Mouse (Mus musculus): ENCODE measurements around the gene Rpl7l1. TPM values are rescaled to one million over a fixed set of nuclear protein-coding genes. Genes with fewer than 3 reads are reported as not detected.

Gene Rpl7l1
- polyA plus RNA-seq, 1 experiment from 2014 or later = 149 TPM

DNA sequence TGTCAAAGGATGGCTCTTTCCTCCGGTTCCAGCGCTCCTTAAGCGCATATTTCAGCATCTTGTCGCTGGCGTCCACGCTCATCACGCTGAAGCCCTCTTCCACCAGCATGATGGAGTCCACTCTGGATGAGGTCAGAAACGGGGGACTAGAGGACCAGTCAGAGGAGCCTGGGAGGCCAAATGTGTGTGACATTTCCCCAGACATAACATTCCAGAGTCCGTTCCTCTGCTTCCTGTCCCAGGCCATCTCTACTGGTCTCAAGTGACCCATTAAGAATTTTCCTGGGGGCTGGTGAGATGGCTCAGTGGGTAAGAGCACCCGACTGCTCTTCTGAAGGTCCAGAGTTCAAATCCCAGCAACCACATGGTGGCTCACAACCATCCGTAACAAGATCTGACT, 55.2 kb downstream of the Rpl7l1 start:
- ATAC-seq (ENCODE audit: low FRiP score) = no peak

DNA sequence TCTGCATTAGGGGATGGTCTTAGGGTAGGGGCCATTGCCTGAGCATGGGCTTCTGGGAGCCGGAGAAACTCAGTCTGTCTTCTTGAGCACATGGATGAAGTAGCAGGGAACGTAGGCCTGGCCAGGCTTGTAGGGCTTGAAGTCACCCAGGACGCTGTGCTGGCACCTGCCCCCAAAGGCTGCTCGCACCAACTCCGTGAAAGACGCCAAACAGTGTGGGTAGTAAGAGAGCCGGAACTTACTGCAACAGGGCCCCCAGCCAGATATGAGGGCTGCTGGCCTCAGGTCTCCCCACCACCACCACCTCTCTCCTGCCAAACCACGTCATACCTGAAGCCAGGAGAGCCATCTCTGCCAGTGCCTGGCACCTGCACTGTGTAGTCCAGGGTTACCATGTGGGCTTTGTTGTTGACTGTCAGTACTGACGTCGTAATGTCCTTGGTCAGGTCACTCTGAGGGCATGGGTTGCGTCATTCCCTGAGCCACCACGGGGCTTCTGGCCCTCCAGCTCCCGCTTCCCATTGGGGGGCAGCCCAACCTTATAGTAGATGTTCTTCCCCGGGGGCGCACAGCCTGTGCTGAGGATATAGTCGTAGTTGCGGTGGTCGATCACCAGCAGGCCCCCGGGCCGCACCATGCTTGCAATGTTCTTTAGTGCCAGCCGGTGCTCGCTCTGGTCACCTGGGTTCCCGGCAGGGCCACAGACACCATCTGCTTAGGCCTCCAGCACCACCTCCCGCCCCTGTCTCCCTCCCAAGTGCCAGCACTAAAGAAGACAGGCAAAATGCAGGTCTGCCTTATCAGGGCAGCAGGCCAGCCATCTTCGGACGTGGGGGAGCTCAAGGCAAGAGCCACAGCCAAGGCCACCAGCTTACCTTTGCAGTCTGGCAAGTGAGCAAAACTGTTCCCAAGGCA, 56.5 kb downstream of the Rpl7l1 start:
- 93% methylated on average over 26 of the region's 26 CpGs for WGBS
- Histone ChIP-seq H3K4me3 (ENCODE audit: low read depth, low read length) (no peak overlapping the region), H3K9me3 (ENCODE audit: control insufficient read depth, low read length) (no peaks in the 10 kb centered on the region), H3K36me3 (ENCODE audit: control insufficient read depth, insufficient read depth, low read length) (no peaks in the 10 kb centered on the region), H3K27me3 (ENCODE audit: control insufficient read depth, insufficient read depth, low read length) (peaks cover 9% of the 10 kb centered on the region), H3K4me2 (replicated peaks; ENCODE audit: low read depth, low read length) (no peak overlapping the region), H3K27ac (ENCODE audit: low read depth, low read length) (no peak overlapping the region), H3K9ac (ENCODE audit: low read depth, low read length) (no peak overlapping the region), H3K4me1 (replicated peaks; ENCODE audit: control insufficient read depth, insufficient read depth, low read length) (no peaks in the 10 kb centered on the region)
- ATAC-seq (ENCODE audit: low FRiP score) = no peak
- DNase-seq (ENCODE audit: low spot score) = no peak

More for the DNA sequence above, 55.2 kb downstream of the Rpl7l1 start:
- no peaks in the 10 kb centered on the region for H3K36me3 ChIP-seq (ENCODE audit: control insufficient read depth, insufficient read depth, low read length)
- H3K27me3 ChIP-seq (ENCODE audit: control insufficient read depth, insufficient read depth, low read length) = peaks cover 9% of the 10 kb centered on the region
- H3K4me3 ChIP-seq (ENCODE audit: low read depth, low read length) = no peak overlapping the region
- no peaks in the 10 kb centered on the region for H3K4me1 ChIP-seq (replicated peaks; ENCODE audit: control insufficient read depth, insufficient read depth, low read length)
- H3K27ac ChIP-seq (ENCODE audit: low read depth, low read length) = no peak overlapping the region
- H3K9ac ChIP-seq (ENCODE audit: low read depth, low read length) = no peak overlapping the region
- no peak overlapping the region for H3K4me2 ChIP-seq (replicated peaks; ENCODE audit: low read depth, low read length)
- DNase-seq (ENCODE audit: low spot score) = no peak
- H3K9me3 ChIP-seq (ENCODE audit: control insufficient read depth, low read length) = no peaks in the 10 kb centered on the region
- WGBS = 87% methylated on average over 11 of the region's 11 CpGs

DNA sequence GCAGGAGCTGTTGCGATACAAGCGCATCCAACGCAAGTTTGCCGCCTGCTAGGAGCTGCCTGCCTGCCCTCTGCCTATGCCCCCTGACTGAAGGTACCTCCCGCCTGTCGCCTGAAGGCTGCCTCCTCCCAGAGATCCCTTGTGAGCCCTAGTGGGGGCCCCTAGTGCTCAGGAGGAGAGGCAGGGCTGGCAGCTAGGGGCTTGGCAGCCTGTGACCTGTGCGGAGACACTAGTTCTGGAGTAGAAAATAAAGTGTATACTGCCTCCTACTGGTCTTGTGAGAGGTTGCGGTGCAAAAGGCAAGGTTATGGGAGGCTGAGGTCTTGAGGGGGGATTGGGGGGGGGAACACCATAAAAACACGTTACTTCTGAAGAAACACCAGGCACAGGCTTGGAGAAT, 57.2 kb downstream of the Rpl7l1 start:
- Histone ChIP-seq H3K4me2 (replicated peaks; ENCODE audit: low read depth, low read length) (no peak overlapping the region), H3K36me3 (ENCODE audit: control insufficient read depth, insufficient read depth, low read length) (no peaks in the 10 kb centered on the region), H3K27me3 (ENCODE audit: control insufficient read depth, insufficient read depth, low read length) (peaks cover 9% of the 10 kb centered on the region), H3K9me3 (ENCODE audit: control insufficient read depth, low read length) (no peaks in the 10 kb centered on the region), H3K27ac (ENCODE audit: low read depth, low read length) (no peak overlapping the region), H3K4me1 (replicated peaks; ENCODE audit: control insufficient read depth, insufficient read depth, low read length) (no peaks in the 10 kb centered on the region), H3K9ac (ENCODE audit: low read depth, low read length) (no peak overlapping the region), H3K4me3 (ENCODE audit: low read depth, low read length) (no peak overlapping the region)
- 50% methylated on average over 9 of the region's 9 CpGs for WGBS
- ATAC-seq (ENCODE audit: low FRiP score) (no peak), DNase-seq (ENCODE audit: low spot score) (peak; percentile 57)

DNA sequence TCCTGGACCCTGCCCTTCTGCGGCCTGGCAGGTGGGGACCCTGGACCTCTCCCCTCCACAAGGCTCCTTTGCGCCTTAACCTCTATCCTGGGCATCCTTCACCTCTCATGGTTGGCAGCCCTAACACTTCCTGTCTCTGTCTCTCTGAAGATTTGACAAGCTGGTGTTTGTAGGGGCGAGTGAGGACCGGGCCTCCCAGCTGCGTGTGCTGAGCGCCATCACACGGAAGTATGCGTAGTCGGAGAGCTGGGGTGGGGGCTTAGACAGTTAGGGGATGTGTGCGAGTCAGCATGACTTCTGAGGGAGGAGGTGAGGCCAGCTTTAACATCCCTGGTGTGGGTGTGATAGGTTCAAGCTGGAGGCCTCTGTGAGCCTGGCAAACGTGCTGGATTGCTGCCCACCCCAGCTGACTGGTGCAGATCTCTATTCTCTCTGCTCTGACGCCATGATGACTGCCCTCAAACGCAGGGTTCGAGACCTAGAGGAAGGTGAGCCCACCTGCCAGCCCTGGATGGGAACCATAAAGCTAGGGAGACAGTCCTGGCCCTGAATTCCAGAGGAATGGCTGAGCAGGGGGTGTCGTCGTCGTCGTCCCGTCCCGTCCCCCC, 57.9 kb downstream of the Rpl7l1 start:
- Histone ChIP-seq H3K27ac (ENCODE audit: low read depth, low read length) (no peak overlapping the region), H3K9ac (ENCODE audit: low read depth, low read length) (no peak overlapping the region), H3K4me2 (replicated peaks; ENCODE audit: low read depth, low read length) (no peak overlapping the region), H3K4me1 (replicated peaks; ENCODE audit: control insufficient read depth, insufficient read depth, low read length) (no peaks in the 10 kb centered on the region), H3K27me3 (ENCODE audit: control insufficient read depth, insufficient read depth, low read length) (peaks cover 9% of the 10 kb centered on the region), H3K36me3 (ENCODE audit: control insufficient read depth, insufficient read depth, low read length) (no peaks in the 10 kb centered on the region), H3K9me3 (ENCODE audit: control insufficient read depth, low read length) (no peaks in the 10 kb centered on the region), H3K4me3 (ENCODE audit: low read depth, low read length) (no peak overlapping the region)
- DNase-seq (ENCODE audit: low spot score) (no peak), ATAC-seq (ENCODE audit: low FRiP score) (no peak)
- WGBS = 82% methylated on average over 19 of the region's 20 CpGs

Other genes with a start within 250 kb of the Rpl7l1 start
- gene Cul9, start 236.3 kb downstream of the Rpl7l1 start, polyA plus RNA-seq (2014; fragmentation: Nextera tagmentation; extraction: Ambion mirVana) = 4.7 and 4.8 TPM in 2 replicates
- 5.1 and 8.2 TPM in 2 replicates for gene Srf, start 226.5 kb downstream of the Rpl7l1 start, polyA plus RNA-seq (2014; fragmentation: Nextera tagmentation; extraction: Ambion mirVana)
- gene Ptk7, start 153.2 kb downstream of the Rpl7l1 start, polyA plus RNA-seq (2014; fragmentation: Nextera tagmentation; extraction: Ambion mirVana) = 16.0 and 21.5 TPM in 2 replicates
- gene Klc4, start 136.7 kb downstream of the Rpl7l1 start, polyA plus RNA-seq (2014; fragmentation: Nextera tagmentation; extraction: Ambion mirVana) = 22.7 and 29.8 TPM in 2 replicates
- gene Mrpl2, start 136.4 kb downstream of the Rpl7l1 start, polyA plus RNA-seq (2014; fragmentation: Nextera tagmentation; extraction: Ambion mirVana) = 94.8 and 95.2 TPM in 2 replicates
- 25.9 and 30.5 TPM in 2 replicates for gene Cul7, start 132.3 kb downstream of the Rpl7l1 start, polyA plus RNA-seq (2014; fragmentation: Nextera tagmentation; extraction: Ambion mirVana)
- 57.9 and 58.4 TPM in 2 replicates for gene Rrp36, start 108.3 kb downstream of the Rpl7l1 start, polyA plus RNA-seq (2014; fragmentation: Nextera tagmentation; extraction: Ambion mirVana)
- 192 and 201 TPM in 2 replicates for gene Mea1, start 103.9 kb downstream of the Rpl7l1 start, polyA plus RNA-seq (2014; fragmentation: Nextera tagmentation; extraction: Ambion mirVana)
- 101 and 122 TPM in 2 replicates for gene Klhdc3, start 101.8 kb downstream of the Rpl7l1 start, polyA plus RNA-seq (2014; fragmentation: Nextera tagmentation; extraction: Ambion mirVana)
- 89.4 and 103 TPM in 2 replicates for gene Ppp2r5d, start 77.6 kb downstream of the Rpl7l1 start, polyA plus RNA-seq (2014; fragmentation: Nextera tagmentation; extraction: Ambion mirVana)
- 12.5 and 14.6 TPM in 2 replicates for gene Pex6, start 71.2 kb downstream of the Rpl7l1 start, polyA plus RNA-seq (2014; fragmentation: Nextera tagmentation; extraction: Ambion mirVana)
- gene Gnmt, start 53.5 kb downstream of the Rpl7l1 start, polyA plus RNA-seq (2014; fragmentation: Nextera tagmentation; extraction: Ambion mirVana) = 0.40 and 0.48 TPM in 2 replicates
- gene Cnpy3, start 30.5 kb downstream of the Rpl7l1 start, polyA plus RNA-seq (2014; fragmentation: Nextera tagmentation; extraction: Ambion mirVana) = 53.4 and 53.9 TPM in 2 replicates
- 0.34 and 0.53 TPM in 2 replicates for gene Ptcra, start 19.0 kb downstream of the Rpl7l1 start, polyA plus RNA-seq (2014; fragmentation: Nextera tagmentation; extraction: Ambion mirVana)
- gene 2310039H08Rik, start 10.0 kb downstream of the Rpl7l1 start, polyA plus RNA-seq (2014; fragmentation: Nextera tagmentation; extraction: Ambion mirVana) = 48.4 and 49.2 TPM in 2 replicates
- 5.5 and 7.1 TPM in 2 replicates for gene Bicral, start 75.8 kb upstream of the Rpl7l1 start, polyA plus RNA-seq (2014; fragmentation: Nextera tagmentation; extraction: Ambion mirVana)
- 74.1 and 84.3 TPM in 2 replicates for gene Tbcc, start 108.0 kb upstream of the Rpl7l1 start, polyA plus RNA-seq (2014; fragmentation: Nextera tagmentation; extraction: Ambion mirVana)
- not detected in 2 replicates for gene Prph2, start 127.8 kb upstream of the Rpl7l1 start, polyA plus RNA-seq (2014; fragmentation: Nextera tagmentation; extraction: Ambion mirVana)
- 17.7 and 23.8 TPM in 2 replicates for gene Ubr2, start 227.9 kb upstream of the Rpl7l1 start, polyA plus RNA-seq (2014; fragmentation: Nextera tagmentation; extraction: Ambion mirVana)

All from hindbrain, embryonic 11.5 days (tissue).